ENCODE assay signal across 8 mouse cellular contexts in the genomic region with DNA sequence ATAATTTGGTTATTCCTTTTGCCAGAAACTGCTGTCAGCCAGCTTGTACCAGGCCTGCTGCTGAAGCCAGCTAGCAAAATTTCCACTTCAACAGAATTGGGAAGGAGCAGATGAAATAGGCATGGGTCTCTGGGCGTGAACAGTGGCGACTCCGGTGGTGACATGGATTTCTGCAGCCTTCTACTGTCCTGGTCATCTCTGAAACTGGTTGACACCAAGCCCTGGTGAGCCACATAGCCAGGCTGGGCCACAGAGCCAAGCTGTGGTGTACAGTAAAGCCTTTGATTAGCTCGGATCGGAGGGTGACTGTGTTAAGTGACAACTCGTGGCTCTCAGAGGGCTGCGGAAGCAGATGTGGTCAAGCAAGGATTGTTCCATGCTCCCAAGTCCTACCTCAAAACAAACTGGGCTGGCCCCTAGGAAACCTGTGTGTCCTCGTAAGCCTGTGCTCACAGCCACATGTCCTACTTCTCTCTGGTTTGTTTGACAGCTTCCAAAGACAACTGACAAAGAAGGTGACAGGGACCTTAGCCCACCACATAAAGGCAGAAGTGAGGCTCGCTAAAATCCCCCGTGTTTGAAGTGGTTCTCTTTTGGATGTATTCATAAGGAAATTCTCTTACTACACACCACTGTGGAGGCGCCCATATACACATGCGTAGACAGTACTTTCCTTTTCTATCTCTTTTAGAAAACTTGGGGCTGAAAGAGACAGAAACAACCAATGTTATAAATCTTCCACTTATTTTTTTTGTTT. TPM values are rescaled to one million over a fixed set of nuclear protein-coding genes. Genes with fewer than 3 reads are reported as not detected.
DNase-seq lines count a peak whose midpoint lies in the region; ATAC-seq and TF ChIP-seq lines count a peak whose summit lies in the region.

No protein-coding gene starts in this region.

- peak overlapping the region; percentile 83; the same call in 1 of the 2 replicates for H3K27ac ChIP-seq in intestine, postnatal 0 days (ENCODE audit: low read depth, low read length)
- H3K27ac ChIP-seq in neural tube, embryonic 11.5 days (ENCODE audit: low read depth, low read length): no peak overlapping the region

- TF ChIP-seq CTCF in intestine, postnatal 0 days (IDR thresholded peaks at IDR 0.05; ENCODE audit: low read depth): peak; percentile 60

- H3K9ac ChIP-seq in intestine, postnatal 0 days (ENCODE audit: low read depth, low read length): no peak overlapping the region
- no peak overlapping the region for H3K9ac ChIP-seq in neural tube, embryonic 11.5 days (ENCODE audit: low read length)

- no peaks in the 10 kb centered on the region for H3K27me3 ChIP-seq in intestine, postnatal 0 days (replicated peaks; ENCODE audit: control insufficient read depth, insufficient read depth, low read length)
- no peaks in the 10 kb centered on the region for H3K27me3 ChIP-seq in neural tube, embryonic 11.5 days (ENCODE audit: control insufficient read depth, insufficient read depth, low read length)

- H3K36me3 ChIP-seq in intestine, postnatal 0 days (ENCODE audit: control insufficient read depth, insufficient read depth): no peaks in the 10 kb centered on the region
- no peaks in the 10 kb centered on the region for H3K36me3 ChIP-seq in neural tube, embryonic 11.5 days (ENCODE audit: control insufficient read depth, insufficient read depth, low read length)

- DNase-seq in adrenal gland, adult 2 months: peak; percentile 21
- no peak for DNase-seq in adrenal gland, postnatal 25 days
- peak; percentile 56 to 57 for DNase-seq in right cerebral cortex, postnatal 10 days (ENCODE audit: low spot score in 2 of 2)
- DNase-seq in right cerebral cortex, postnatal 14 days: no peak
- peak; percentile 35 for DNase-seq in neural tube, embryonic 11.5 days (ENCODE audit: low spot score)
- DNase-seq in c-Kit-positive CD71-positive TER-119-positive erythroid progenitor cells, embryonic 14.5 days (ENCODE audit: low spot score): no peak

- no peak overlapping the region for H3K4me3 ChIP-seq in intestine, postnatal 0 days (ENCODE audit: low read depth, low read length)
- H3K4me3 ChIP-seq in neural tube, embryonic 11.5 days (ENCODE audit: low read depth, low read length): no peak overlapping the region

- H3K9me3 ChIP-seq in intestine, postnatal 0 days (ENCODE audit: control insufficient read depth): no peaks in the 10 kb centered on the region
- no peaks in the 10 kb centered on the region for H3K9me3 ChIP-seq in neural tube, embryonic 11.5 days (ENCODE audit: control insufficient read depth, low read length)

- ATAC-seq in granulocyte monocyte progenitor cell, adult 5-6 weeks (replicated peaks; ENCODE audit: poor library complexity, severe bottlenecking): peak; percentile 15; the same call in 1 of the 2 replicates
- no peak for ATAC-seq in intestine, postnatal 0 days
- ATAC-seq in neural tube, embryonic 11.5 days (ENCODE audit: insufficient read depth, low FRiP score, low TSS enrichment): peak; percentile 42

- H3K4me2 ChIP-seq in intestine, postnatal 0 days (replicated peaks; ENCODE audit: low read depth): no peak overlapping the region
- H3K4me2 ChIP-seq in neural tube, embryonic 11.5 days (ENCODE audit: low read depth): no peak overlapping the region

- WGBS in intestine, postnatal 0 days: 73% methylated on average over 12 of the region's 12 CpGs
- WGBS in neural tube, embryonic 11.5 days: 68% methylated on average over 12 of the region's 12 CpGs

- peaks cover 17% of the 10 kb centered on the region for H3K4me1 ChIP-seq in intestine, postnatal 0 days (replicated peaks; ENCODE audit: control insufficient read depth, insufficient read depth, low read length)
- H3K4me1 ChIP-seq in neural tube, embryonic 11.5 days (ENCODE audit: control insufficient read depth, insufficient read depth, low read length): peaks cover 15% of the 10 kb centered on the region

RNA-seq across cellular contexts. Expression of a gene that starts 36.5 kb away (rescaled TPM):
- 10 to 100 TPM; 38.7 to 41.4 TPM for total RNA-seq in adrenal gland, adult 2 months (2021)
- 43.7 and 44.1 TPM in 2 replicates for polyA plus RNA-seq in adrenal gland, adult 2 months (2012; rRNA removed)
- total RNA-seq in adrenal gland, postnatal 25 days (2021): 51.1 and 58.1 TPM in 2 replicates
- 124 and 128 TPM in 2 replicates for total RNA-seq in granulocyte monocyte progenitor cell, adult 5-6 weeks (2014; fragmentation: Nextera tagmentation)
- 62.0 and 68.5 TPM in 2 replicates for total RNA-seq in granulocyte monocyte progenitor cell, adult 5-6 weeks (2017)
- 45.3 and 57.0 TPM in 2 replicates for polyA plus RNA-seq in intestine, postnatal 0 days (2015; fragmentation: Nextera tagmentation; extraction: Ambion mirVana)
- polyA plus RNA-seq in neural tube, embryonic 11.5 days (2014; fragmentation: Nextera tagmentation; extraction: Ambion mirVana): 111 and 116 TPM in 2 replicates

Comparison
In these comparisons a context has a peak if more than half of its experiments do, and no peak if none do; other contexts are left out.
1. DNase-seq: peak in adrenal gland, adult 2 months (single experiment), right cerebral cortex, postnatal 10 days (2 of 2) and neural tube, embryonic 11.5 days (single experiment); none in adrenal gland, postnatal 25 days (single experiment), right cerebral cortex, postnatal 14 days (single experiment) and c-Kit-positive CD71-positive TER-119-positive erythroid progenitor cells, embryonic 14.5 days (single experiment).